Mouse (Mus musculus) brain, embryonic 14.5 days (tissue): ENCODE results near the gene Anks1b. TPM values are rescaled to one million over a fixed set of nuclear protein-coding genes. Genes with fewer than 3 reads are reported as not detected.
"Not testable (repeated sequence)": the region's sequence is repeated elsewhere in the genome, so short reads cannot be mapped to it uniquely, and the experiment has no call there.

Experiments
- DNase-seq: peaks from one replicate; pipeline ENCODE4 v3.0.0-alpha.2; 2011; ENCODE audit warnings: low read depth
- CTCF ChIP-seq: fragments of 200-500 bp; IDR thresholded peaks from 2 replicates; pipeline ENCODE4 v1.5.1; 2012; ENCODE audit warnings: inconsistent platforms, mild to moderate bottlenecking, moderate library complexity, borderline replicate concordance; ENCODE audit not compliant: insufficient read depth, insufficient read length; ENCODE audit errors: extremely low read depth
- POLR2A ChIP-seq: fragments of 200-500 bp; IDR thresholded peaks from 2 replicates; pipeline ENCODE4 v1.6.1; 2012; ENCODE audit warnings: mild to moderate bottlenecking, inconsistent platforms, borderline replicate concordance; ENCODE audit not compliant: poor library complexity, insufficient read depth, insufficient read length, severe bottlenecking; ENCODE audit errors: extremely low read depth
- polyA plus RNA-seq: library from polyadenylated mRNA; depleted of rRNA; stranded (reverse); fragments of >200 nt; gene quantifications from 2 replicates; pipeline ENCODE4 v1.2.3, GENCODE M21; 2012

The Anks1b gene
- polyA plus RNA-seq, 1 experiment, result 67.7 TPM

GRCm38 (mm10) chr10:90630099-90630698 lies 756.9 kb downstream of the Anks1b start:
- TF ChIP-seq POLR2A (no peak), CTCF (no peak)
- peak; percentile 35 for DNase-seq

GRCm38 (mm10) chr10:90630794-90631193 lies 757.5 kb downstream of the Anks1b start:
- DNase-seq, result not testable (repeated sequence)

GRCm38 (mm10) chr10:90637352-90637751 lies 764.0 kb downstream of the Anks1b start:
- TF ChIP-seq POLR2A, result no peak
- TF ChIP-seq CTCF, result no peak
- no peak for DNase-seq

- DNase-seq, result no peak
- TF ChIP-seq POLR2A, result no peak
- no peak for TF ChIP-seq CTCF
These were observed 776.4 kb downstream of the Anks1b start for GRCm38 (mm10) chr10:90649681-90650080.

- DNase-seq, result peak; percentile 85
- no peak for TF ChIP-seq POLR2A
- no peak for TF ChIP-seq CTCF
These were observed 784.3 kb downstream of the Anks1b start for GRCm38 (mm10) chr10:90657416-90658120.

GRCm38 (mm10) chr10:90666746-90667145 lies 793.4 kb downstream of the Anks1b start:
- DNase-seq, result no peak
- no peak for TF ChIP-seq POLR2A
- TF ChIP-seq CTCF, result no peak

- DNase-seq, result no peak
- TF ChIP-seq CTCF (no peak), POLR2A (no peak)
These were observed 797.0 kb downstream of the Anks1b start for GRCm38 (mm10) chr10:90670291-90670690.

GRCm38 (mm10) chr10:90672135-90672534 lies 798.8 kb downstream of the Anks1b start:
- TF ChIP-seq CTCF, result no peak
- TF ChIP-seq POLR2A, result no peak
- DNase-seq, result no peak

GRCm38 (mm10) chr10:90674362-90674761 lies 801.1 kb downstream of the Anks1b start:
- DNase-seq, result no peak
- TF ChIP-seq CTCF (no peak), POLR2A (no peak)

GRCm38 (mm10) chr10:90677421-90677820 lies 804.1 kb downstream of the Anks1b start:
- DNase-seq, result no peak
- no peak for TF ChIP-seq POLR2A
- TF ChIP-seq CTCF, result no peak

- peak; percentile 28 for DNase-seq
- TF ChIP-seq CTCF (no peak), POLR2A (no peak)
These were observed 806.6 kb downstream of the Anks1b start for GRCm38 (mm10) chr10:90679713-90680470.
